Mouse (Mus musculus): Measurements from ENCODE around the gene Gm37240. TPM values are rescaled to one million over a fixed set of nuclear protein-coding genes. Genes with fewer than 3 reads are reported as not detected.

Gm37240 gene
- total RNA-seq, 1 experiment, result 1.2 TPM

DNA sequence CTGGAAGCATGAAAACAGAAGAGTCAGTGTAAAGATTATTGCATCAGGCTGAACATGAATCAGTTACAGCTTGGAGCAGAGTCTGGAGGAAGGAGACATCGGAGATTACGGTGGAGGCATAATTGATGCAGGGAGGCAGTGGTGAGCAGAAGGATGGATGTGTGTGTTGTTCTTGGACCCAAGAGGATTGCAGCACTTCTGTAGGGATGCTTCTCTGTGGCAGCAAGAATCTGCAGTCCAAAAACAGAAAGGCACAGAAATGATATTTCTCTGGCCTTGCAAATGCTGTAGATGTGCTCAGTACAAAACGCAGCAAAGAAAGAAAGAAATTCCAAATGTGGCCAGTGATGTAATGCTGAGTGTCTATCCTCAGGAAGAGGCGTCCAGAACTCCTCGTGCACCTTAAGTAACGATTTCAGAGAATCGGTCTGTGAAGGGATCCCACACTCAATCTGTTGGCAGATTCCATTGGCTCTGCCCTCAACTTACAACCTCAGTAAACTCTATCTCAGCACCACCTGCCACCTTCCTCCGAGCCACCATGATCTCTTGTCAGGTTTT lies 356.6 kb downstream of the Gm37240 start:
- H3K36me3 ChIP-seq (ENCODE audit: control insufficient read depth, insufficient read depth, low read length, poor library complexity, severe bottlenecking), result no peaks in the 10 kb centered on the region
- no peaks in the 10 kb centered on the region for H3K9me3 ChIP-seq (ENCODE audit: control insufficient read depth, insufficient read depth, low read depth, low read length)
- H3K27ac ChIP-seq (ENCODE audit: insufficient read depth, low read depth, low read length, poor library complexity, severe bottlenecking), result no peak overlapping the region
- no peak for DNase-seq (ENCODE audit: low read depth, low spot score)
- in situ Hi-C loops (cut with MboI; ENCODE audit: low sequenced_read_pairs in 2 of 2, unreplicated experiment in 2 of 2), result no loop called here
- no peak overlapping the region for H3K4me3 ChIP-seq (ENCODE audit: insufficient read depth in 1 of 2, low read depth in 1 of 2, low read length in 2 of 2, poor library complexity in 1 of 2, severe bottlenecking in 1 of 2)
- no peak overlapping the region for H3K9ac ChIP-seq (ENCODE audit: insufficient read depth, low read depth, low read length, poor library complexity, severe bottlenecking)
- H3K4me1 ChIP-seq (ENCODE audit: control insufficient read depth in 2 of 2, insufficient read depth in 2 of 2, low read length in 2 of 2, poor library complexity in 1 of 2), result no peaks in the 10 kb centered on the region
- TF ChIP-seq ZC3H11A (IDR thresholded peaks at IDR 0.05; ENCODE audit: borderline replicate concordance, low read depth, low read length) (no peak), CHD2 (IDR thresholded peaks at IDR 0.05; ENCODE audit: low read depth, low read length) (no peak), ZNF384 (IDR thresholded peaks at IDR 0.05; ENCODE audit: low read depth, low read length) (no peak), MAFK (IDR thresholded peaks at IDR 0.05; ENCODE audit: insufficient read depth, low read depth, low read length) (no peak), HCFC1 (IDR thresholded peaks at IDR 0.05; ENCODE audit: borderline replicate concordance, insufficient read depth, low read length) (no peak)

DNA sequence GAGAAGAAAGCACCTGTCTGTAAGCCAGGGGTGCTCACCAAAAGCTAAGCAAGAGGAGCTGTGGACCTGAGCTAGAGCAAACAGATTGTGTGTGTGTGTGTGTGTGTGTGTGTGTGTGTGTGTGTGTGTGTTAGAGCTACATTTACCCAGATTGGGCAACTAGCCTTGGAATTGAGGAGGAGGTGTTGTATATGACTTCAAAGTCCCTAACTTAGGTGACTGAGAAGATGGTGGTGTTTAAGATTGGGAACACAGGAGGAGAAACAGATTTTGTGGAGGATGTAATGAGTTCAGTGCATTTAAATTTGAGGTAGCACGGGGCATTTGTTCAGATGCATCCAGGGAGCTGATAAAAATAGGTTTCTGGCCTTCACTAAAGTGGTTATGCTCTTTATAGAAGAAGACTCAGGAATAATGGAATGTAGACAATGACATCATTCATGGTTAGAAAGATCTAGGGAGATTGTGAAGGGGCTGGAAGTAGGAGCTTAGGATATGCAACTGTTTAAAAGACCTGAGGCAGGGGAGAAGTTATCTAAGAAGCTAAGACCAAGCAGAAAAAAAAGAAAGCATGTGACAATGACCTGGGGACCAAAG lies 365.9 kb downstream of the Gm37240 start:
- DNase-seq (ENCODE audit: low read depth, low spot score), result no peak
- no peaks in the 10 kb centered on the region for H3K36me3 ChIP-seq (ENCODE audit: control insufficient read depth, insufficient read depth, low read length, poor library complexity, severe bottlenecking)
- in situ Hi-C loops (cut with MboI; ENCODE audit: low sequenced_read_pairs in 2 of 2, unreplicated experiment in 2 of 2), result no loop called here
- no peak overlapping the region for H3K4me3 ChIP-seq (ENCODE audit: insufficient read depth in 1 of 2, low read depth in 1 of 2, low read length in 2 of 2, poor library complexity in 1 of 2, severe bottlenecking in 1 of 2)
- H3K4me1 ChIP-seq (ENCODE audit: control insufficient read depth in 2 of 2, insufficient read depth in 2 of 2, low read length in 2 of 2, poor library complexity in 1 of 2), result no peaks in the 10 kb centered on the region
- H3K9me3 ChIP-seq (ENCODE audit: control insufficient read depth, insufficient read depth, low read depth, low read length), result no peaks in the 10 kb centered on the region
- no peak for TF ChIP-seq ZNF384 (IDR thresholded peaks at IDR 0.05; ENCODE audit: low read depth, low read length)
- no peak for TF ChIP-seq MAFK (IDR thresholded peaks at IDR 0.05; ENCODE audit: insufficient read depth, low read depth, low read length)
- TF ChIP-seq ZC3H11A (IDR thresholded peaks at IDR 0.05; ENCODE audit: borderline replicate concordance, low read depth, low read length), result no peak
- no peak for TF ChIP-seq CHD2 (IDR thresholded peaks at IDR 0.05; ENCODE audit: low read depth, low read length)
- TF ChIP-seq HCFC1 (IDR thresholded peaks at IDR 0.05; ENCODE audit: borderline replicate concordance, insufficient read depth, low read length), result no peak
- no peak overlapping the region for H3K27ac ChIP-seq (ENCODE audit: insufficient read depth, low read depth, low read length, poor library complexity, severe bottlenecking)
- H3K9ac ChIP-seq (ENCODE audit: insufficient read depth, low read depth, low read length, poor library complexity, severe bottlenecking), result no peak overlapping the region

DNA sequence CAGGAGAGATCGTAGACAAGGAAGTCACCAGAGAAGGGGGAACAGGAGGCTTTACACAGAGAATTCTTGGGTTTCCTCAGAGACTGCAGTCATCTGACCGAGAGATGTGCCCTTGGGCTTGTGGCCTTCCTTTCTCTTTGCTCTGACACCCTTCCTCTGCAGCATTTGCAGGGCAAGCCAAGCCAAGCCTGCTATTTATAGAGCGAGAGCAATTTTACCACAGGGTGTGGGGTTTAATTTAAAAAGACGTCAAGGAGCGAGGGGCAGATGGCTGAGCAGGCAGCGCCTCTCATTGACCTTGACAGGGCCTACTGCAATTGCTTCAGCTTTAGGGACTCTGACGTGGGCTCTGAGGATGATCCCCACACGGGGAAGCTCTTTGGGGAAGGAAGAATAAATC lies 368.6 kb downstream of the Gm37240 start:
- DNase-seq (ENCODE audit: low read depth, low spot score), result no peak
- Histone ChIP-seq H3K9ac (ENCODE audit: insufficient read depth, low read depth, low read length, poor library complexity, severe bottlenecking) (no peak overlapping the region), H3K9me3 (ENCODE audit: control insufficient read depth, insufficient read depth, low read depth, low read length) (no peaks in the 10 kb centered on the region), H3K4me1 (ENCODE audit: control insufficient read depth in 2 of 2, insufficient read depth in 2 of 2, low read length in 2 of 2, poor library complexity in 1 of 2) (no peaks in the 10 kb centered on the region), H3K4me3 (ENCODE audit: insufficient read depth in 1 of 2, low read depth in 1 of 2, low read length in 2 of 2, poor library complexity in 1 of 2, severe bottlenecking in 1 of 2) (no peak overlapping the region), H3K27ac (ENCODE audit: insufficient read depth, low read depth, low read length, poor library complexity, severe bottlenecking) (no peak overlapping the region), H3K36me3 (ENCODE audit: control insufficient read depth, insufficient read depth, low read length, poor library complexity, severe bottlenecking) (no peaks in the 10 kb centered on the region)
- in situ Hi-C loops (cut with MboI; ENCODE audit: low sequenced_read_pairs in 2 of 2, unreplicated experiment in 2 of 2), result no loop called here
- TF ChIP-seq HCFC1 (IDR thresholded peaks at IDR 0.05; ENCODE audit: borderline replicate concordance, insufficient read depth, low read length) (no peak), CHD2 (IDR thresholded peaks at IDR 0.05; ENCODE audit: low read depth, low read length) (no peak), ZNF384 (IDR thresholded peaks at IDR 0.05; ENCODE audit: low read depth, low read length) (no peak), ZC3H11A (IDR thresholded peaks at IDR 0.05; ENCODE audit: borderline replicate concordance, low read depth, low read length) (no peak), MAFK (IDR thresholded peaks at IDR 0.05; ENCODE audit: insufficient read depth, low read depth, low read length) (no peak)

DNA sequence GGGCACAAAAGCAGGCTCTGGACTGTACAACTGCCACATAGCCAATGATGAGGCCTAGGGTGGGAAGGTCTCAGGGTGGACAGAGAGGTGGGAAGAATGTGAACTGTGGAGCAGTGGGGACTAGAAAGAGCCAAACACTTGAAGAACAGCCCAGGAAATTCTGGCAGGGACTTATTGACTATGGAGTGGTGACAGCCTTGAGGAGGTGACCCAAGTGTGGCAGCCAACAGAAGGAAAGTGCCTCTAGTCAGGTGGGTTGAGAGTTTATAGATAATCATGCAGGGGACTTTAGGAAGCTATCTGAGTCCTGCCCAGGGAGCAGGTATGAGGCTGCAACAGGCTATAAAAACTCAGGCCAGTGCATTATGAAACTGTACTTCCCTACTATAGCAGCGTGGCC lies 369.2 kb downstream of the Gm37240 start:
- H3K4me3 ChIP-seq (ENCODE audit: insufficient read depth in 1 of 2, low read depth in 1 of 2, low read length in 2 of 2, poor library complexity in 1 of 2, severe bottlenecking in 1 of 2), result no peak overlapping the region
- H3K9me3 ChIP-seq (ENCODE audit: control insufficient read depth, insufficient read depth, low read depth, low read length), result no peaks in the 10 kb centered on the region
- no peak overlapping the region for H3K27ac ChIP-seq (ENCODE audit: insufficient read depth, low read depth, low read length, poor library complexity, severe bottlenecking)
- H3K4me1 ChIP-seq (ENCODE audit: control insufficient read depth in 2 of 2, insufficient read depth in 2 of 2, low read length in 2 of 2, poor library complexity in 1 of 2), result no peaks in the 10 kb centered on the region
- no peak for TF ChIP-seq CHD2 (IDR thresholded peaks at IDR 0.05; ENCODE audit: low read depth, low read length)
- TF ChIP-seq HCFC1 (IDR thresholded peaks at IDR 0.05; ENCODE audit: borderline replicate concordance, insufficient read depth, low read length), result no peak
- TF ChIP-seq ZC3H11A (IDR thresholded peaks at IDR 0.05; ENCODE audit: borderline replicate concordance, low read depth, low read length), result no peak
- no peak for TF ChIP-seq ZNF384 (IDR thresholded peaks at IDR 0.05; ENCODE audit: low read depth, low read length)
- no peak for TF ChIP-seq MAFK (IDR thresholded peaks at IDR 0.05; ENCODE audit: insufficient read depth, low read depth, low read length)
- H3K9ac ChIP-seq (ENCODE audit: insufficient read depth, low read depth, low read length, poor library complexity, severe bottlenecking), result no peak overlapping the region
- H3K36me3 ChIP-seq (ENCODE audit: control insufficient read depth, insufficient read depth, low read length, poor library complexity, severe bottlenecking), result no peaks in the 10 kb centered on the region
- in situ Hi-C loops (cut with MboI; ENCODE audit: low sequenced_read_pairs in 2 of 2, unreplicated experiment in 2 of 2), result no loop called here
- no peak for DNase-seq (ENCODE audit: low read depth, low spot score)

All from ES-E14 (cell line).